Mouse (Mus musculus): Measurements from ENCODE around the gene Emc6.

DNA sequence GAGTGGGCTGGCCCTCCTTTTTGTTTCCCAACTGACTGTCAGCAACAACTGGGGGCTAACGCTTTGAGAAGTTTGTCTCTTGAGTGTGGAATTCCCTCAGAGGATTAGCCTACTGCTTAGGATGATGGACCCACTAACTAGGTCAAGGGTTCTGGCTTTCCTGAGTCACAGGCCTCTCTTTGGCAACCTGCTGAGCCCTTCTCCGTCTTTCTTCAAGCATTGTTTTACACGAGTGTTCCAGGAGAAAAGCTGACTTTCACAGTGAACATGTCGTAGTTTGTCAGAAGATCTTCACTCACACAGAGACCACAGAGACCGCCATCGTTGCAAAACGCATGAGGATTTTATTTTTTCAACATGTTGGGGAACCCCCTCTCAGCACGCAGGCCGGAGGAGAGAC, 28.6 kb downstream of the Emc6 start:
- no peak for TF ChIP-seq USF1 (IDR thresholded peaks at IDR 0.05; ENCODE audit: low read depth, low read length)
- TF ChIP-seq EP300 (IDR thresholded peaks at IDR 0.05; ENCODE audit: low read depth in 1 of 2, low read length in 2 of 2): no peak
- no peak for TF ChIP-seq CTCF (IDR thresholded peaks at IDR 0.05 in 2 of 3, conservative IDR thresholded peaks at IDR 0.05 in 1 of 3; ENCODE audit: control insufficient read depth in 1 of 3, insufficient read depth in 1 of 3, low read depth in 2 of 3, low read length in 3 of 3, poor library complexity in 1 of 3, severe bottlenecking in 1 of 3)
- TF ChIP-seq POLR2AphosphoS2 (IDR thresholded peaks at IDR 0.05; ENCODE audit: low read length): no peak
- TF ChIP-seq RAD21 (IDR thresholded peaks at IDR 0.05; ENCODE audit: low read depth, low read length): no peak
- TF ChIP-seq POLR2A (IDR thresholded peaks at IDR 0.05; ENCODE audit: control insufficient read depth in 1 of 2, insufficient read depth in 1 of 2, low read depth in 1 of 2, low read length in 2 of 2, poor library complexity in 1 of 2): no peak
- no peak for TF ChIP-seq SMC3 (IDR thresholded peaks at IDR 0.05; ENCODE audit: low read depth, low read length)
- no peak for TF ChIP-seq MEF2A (IDR thresholded peaks at IDR 0.05; ENCODE audit: extremely low read depth, insufficient replicate concordance, low read depth, low read length, poor library complexity, severe bottlenecking)
- no peak for TF ChIP-seq MAFK (IDR thresholded peaks at IDR 0.05; ENCODE audit: borderline replicate concordance, low read depth, low read length)

All from MEL (cell line).